Mouse (Mus musculus) cerebellum, postnatal 36 days (tissue): ENCODE measurements around the gene Dna2.

Source experiments
- DNase-seq, 2 experiments: peaks; one replicate each; pipeline ENCODE4 v3.0.0; 2021 to 2022; ENCODE audit warnings: mixed read lengths in 2 of 2

Gene Dna2

DNA sequence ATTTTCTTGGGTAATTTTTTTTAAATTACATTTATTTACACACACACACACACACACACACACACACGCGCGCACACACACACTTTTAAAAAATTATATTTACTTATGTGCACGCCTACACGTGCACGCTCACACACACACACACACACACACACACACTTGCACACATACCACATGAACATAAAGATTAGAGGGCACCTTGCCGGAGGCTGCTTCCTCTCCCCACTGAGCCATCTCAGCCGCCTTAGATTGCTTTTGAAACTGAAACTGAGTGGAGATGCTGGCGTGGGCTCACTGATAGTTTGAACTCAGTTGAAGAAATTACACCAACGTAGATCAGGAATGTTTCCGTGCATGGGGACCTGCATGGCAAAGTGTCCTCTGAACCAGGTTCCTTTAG, 37.2 kb downstream of the Dna2 start:
- no peak for DNase-seq

DNA sequence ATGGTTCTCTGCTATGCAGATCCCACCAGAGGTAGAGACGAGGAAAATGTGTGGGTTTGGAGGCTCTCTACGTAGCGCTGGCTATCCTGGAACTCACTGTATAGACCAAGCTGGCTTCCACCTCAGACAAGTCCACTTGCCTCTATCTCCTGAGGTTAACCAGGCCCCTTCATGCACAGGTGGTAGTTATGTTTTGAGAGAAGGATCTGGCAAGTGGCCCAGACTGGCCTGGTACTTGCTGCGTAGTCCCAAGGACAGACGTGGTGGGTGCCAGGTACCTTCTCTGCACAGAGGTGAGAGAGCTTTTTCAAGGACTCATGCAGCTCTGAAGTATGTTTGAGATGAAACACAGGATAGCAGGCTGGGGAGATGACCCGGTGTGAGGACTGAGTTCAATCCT, 37.7 kb downstream of the Dna2 start:
- peak; percentile 26 for DNase-seq

DNA sequence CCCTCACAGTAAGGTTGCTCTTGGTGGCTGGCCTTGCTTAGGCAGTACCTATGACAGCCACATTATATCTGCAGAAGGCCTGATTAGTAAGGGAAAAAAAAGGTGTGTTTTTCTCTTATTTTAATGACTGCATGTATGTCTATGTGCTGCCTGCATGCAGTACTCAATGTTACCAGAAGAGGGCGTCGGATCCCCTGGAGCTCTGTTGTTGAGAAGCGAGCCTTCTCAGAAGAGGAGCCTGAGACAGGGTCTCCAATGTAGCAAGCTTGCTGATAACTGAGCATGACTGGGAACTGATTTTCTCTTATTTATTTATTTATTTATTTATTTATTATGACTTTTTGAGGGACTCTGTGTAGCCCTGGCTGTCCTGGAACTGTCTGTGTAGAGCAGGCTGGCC, 40.5 kb downstream of the Dna2 start:
- DNase-seq = peak; percentile 30 to 31

DNA sequence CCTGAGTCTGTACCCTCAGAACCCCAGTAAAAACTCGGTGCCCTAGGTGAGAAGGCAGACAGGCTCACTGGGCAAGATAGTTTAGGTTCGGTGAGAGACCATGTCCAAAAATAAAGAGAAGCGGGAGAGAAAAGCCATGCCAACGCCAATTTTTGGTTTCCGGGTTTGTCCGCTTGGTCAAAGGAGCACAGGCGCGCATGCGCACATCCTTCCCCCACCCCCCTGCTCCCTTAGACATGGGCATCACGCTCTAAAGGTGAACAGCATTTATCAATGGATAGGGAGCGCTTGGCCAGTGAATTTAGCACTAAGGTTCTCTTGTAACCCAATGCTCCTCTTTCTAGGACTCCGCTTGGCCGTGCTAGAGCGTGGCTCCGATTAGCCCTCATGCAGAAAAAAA, 43.8 kb downstream of the Dna2 start:
- no peak for DNase-seq

DNA sequence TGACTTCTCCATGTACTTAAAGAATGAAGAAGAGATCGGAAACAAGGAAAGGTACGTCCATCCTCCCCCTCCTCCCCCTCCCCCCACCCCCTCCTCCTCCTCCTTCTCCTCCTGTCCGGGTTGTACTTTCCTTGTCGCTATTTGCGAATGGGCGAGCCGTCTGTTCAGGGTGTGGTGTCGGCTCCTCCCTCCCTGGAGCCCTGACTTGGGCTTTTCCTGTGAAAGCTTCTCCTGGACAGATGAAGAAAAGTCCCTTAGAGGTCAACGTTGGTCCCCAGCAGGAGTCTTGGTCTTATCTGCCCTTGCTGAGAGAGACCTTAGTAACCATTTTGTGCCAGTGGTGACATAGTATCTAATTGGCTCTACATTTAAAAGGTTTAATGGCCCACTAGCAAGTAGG, 47.2 kb downstream of the Dna2 start:
- DNase-seq = no peak

DNA sequence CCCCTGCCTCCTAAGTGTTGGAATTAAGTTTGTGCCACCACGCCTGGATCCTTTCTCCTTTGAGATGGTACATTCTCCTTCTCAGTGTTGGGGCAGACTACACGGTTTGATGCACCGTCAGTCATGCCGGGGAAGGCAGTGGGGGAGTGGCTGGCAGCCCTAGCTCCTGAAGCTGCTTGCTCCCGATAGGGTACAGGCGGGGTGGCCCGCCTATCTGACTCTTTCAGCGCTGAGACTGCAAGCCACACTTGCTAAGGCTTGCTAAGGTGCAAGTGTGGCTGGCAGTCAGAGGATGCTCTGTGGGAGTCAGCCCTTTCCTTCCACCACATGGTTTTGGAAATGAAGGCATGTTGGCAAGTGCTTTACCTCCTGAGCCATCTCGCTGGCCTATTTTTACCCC, 53.8 kb downstream of the Dna2 start:
- DNase-seq = no peak

DNA sequence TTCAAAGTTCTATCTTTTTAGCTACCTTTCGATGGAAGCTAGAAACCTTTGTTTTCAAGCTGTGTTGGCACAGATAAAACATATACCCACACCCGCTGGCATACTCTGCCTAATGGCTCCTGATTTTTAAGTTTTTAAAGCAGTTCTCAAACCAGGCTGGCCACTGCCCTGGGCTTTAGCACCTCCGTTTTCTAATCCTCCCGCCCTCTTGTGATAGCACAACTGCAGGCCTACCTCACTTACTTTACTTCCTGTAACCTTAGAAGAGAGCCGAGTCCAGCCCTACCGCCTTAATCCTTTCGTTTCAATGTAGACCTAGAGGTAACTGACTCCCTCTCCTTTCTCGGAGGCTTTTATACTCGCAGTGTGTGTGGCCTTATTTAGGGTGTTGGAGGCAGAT, 56.4 kb downstream of the Dna2 start:
- DNase-seq = no peak

DNA sequence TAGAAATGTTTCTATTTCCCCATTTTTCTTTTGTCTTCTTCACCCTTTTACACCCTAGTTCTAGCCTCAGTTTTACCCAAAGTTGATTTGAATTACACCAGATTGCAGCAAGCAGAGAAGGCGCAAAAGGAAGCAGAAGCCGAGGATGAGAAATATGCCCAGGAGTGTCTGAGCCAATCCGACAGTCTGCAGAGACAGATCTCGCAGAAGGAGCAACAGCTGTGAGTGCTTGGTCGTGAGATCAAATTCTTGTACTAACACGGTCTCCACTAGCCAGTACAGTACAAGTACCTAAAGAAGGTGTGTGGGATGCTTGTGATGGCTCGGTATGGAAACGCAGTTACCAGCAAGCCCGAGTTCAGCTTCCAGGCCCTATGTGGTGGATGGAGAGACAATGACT, 57.7 kb downstream of the Dna2 start:
- DNase-seq = no peak

DNA sequence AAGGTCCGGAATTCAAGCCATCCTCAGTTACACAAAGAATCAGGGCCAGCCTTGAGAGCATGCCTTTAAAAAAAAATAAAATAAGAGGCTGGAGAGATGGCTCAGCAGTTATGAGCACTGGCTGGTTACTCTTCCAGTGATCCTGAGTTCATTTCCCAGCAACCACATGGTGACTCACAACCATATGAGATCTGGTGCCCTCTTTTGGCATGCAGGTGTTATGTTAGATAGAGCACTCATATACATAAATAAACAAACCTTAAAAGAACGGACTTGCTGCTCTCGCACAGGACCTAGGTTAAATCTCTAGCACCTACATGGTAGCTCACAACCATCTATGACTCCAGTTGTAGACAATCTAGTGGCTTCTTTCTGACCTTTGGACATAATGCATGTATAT, 61.4 kb downstream of the Dna2 start:
- no peak for DNase-seq

DNA sequence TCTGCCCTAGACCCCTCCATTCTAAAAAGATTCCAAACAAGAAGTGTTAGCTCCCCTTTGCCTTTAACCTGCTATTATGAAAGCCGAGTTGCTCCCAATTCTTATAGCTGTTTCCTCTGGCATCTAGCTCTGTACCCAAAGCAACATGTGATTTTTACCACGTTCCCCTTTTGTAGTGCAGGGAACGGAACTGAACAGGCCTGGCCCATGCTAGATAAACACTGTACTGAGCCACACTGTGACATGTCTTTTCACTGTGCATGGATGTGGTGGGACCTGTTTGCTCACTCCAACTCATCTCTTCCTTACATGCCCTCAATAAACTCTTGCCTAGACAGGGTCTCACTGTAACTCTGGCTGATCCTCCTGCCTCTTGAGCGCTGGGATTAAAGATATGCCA, 63.4 kb downstream of the Dna2 start:
- DNase-seq = no peak

DNA sequence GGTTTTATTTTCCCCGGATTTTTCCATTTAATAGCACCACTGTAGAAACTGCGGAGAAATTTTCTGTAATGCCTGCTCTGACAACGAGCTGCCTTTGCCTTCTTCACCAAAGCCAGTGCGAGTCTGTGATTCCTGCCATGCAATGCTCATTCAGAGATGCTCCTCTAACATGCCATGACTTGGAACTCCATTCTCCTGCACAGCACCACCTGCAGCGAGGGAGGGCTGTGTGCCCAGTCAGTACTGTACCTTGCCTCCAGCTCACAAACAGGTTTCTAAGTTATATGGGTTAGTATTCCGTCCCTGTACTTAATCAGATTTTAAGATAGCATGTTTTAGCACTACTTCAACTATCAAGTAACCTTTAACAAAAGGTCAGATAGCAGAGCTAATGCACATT, 64.7 kb downstream of the Dna2 start:
- peak; percentile 43 to 56 for DNase-seq

DNA sequence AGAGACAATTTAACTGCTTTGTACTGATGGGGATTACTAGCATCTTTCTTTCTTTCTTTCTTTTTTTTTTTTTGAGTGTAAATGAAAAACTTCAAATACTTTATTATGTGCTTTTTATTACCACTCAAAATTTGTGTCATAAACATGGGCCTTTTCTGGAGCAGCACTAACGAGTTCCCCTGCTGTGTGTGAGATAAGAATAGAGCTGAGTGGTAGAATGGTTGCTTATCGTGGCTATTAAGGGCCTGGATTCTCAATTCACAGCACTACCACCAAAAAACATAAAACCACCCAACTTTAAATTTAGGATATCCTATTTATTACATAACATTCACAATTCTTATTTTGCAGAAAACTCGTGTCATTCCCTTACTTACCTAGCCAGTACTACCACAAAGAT, 66.7 kb downstream of the Dna2 start:
- no peak for DNase-seq

DNA sequence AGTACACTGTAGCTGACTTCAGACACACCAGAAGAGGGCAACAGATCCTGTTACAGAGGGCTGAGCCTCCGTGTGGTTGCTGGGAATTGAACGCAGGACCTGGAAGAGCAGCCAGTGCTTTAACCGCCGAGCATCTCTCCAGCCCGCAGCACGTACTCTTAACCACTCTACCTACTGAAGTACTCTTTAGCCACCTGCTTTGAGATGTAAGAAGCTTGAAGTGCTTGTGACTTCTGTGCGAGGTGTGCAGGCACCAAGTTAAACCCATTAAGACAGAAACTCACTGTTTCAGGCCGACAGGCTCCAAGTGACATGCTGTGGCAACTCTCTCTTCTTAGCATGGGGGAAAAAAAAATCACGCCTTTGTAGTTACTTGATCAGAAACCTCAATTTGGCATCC, 67.3 kb downstream of the Dna2 start:
- no peak for DNase-seq

DNA sequence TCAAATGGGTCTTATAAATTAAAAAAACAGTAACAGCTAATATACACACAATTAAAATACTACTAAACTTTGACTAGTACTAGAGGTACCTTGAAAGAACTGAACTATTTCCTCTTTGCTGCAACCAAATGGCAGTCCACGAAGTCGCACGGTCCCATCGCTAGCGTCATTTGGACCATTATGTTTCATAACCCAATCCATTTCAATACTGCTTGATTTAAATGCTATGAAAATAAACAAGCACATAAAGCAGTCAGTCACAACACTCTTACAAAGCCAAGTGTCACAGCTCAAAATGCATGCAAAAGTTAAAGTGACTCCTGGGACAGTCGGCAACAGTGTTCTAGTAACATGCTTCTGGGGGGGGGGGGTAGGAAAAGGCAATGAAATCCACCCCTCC, 72.5 kb downstream of the Dna2 start:
- no peak for DNase-seq

DNA sequence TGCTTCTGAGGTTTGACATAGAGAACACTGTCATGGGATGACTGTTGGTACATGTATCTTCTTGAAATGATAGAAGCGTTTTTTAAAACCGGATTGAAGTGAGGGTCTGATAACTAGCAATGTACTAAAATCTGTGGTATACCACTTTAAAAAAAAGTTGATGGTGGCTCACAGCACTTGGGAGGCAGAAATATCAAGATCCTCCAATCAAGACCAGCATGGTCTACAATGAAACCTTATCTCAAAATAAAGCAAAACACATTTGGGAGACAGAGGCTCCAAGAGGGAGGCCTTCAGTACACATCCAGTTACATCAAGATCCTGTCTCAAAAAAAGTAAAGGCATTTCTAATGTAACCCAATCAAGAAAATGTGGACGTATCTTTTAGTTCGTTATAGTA, 74.9 kb downstream of the Dna2 start:
- no peak for DNase-seq

DNA sequence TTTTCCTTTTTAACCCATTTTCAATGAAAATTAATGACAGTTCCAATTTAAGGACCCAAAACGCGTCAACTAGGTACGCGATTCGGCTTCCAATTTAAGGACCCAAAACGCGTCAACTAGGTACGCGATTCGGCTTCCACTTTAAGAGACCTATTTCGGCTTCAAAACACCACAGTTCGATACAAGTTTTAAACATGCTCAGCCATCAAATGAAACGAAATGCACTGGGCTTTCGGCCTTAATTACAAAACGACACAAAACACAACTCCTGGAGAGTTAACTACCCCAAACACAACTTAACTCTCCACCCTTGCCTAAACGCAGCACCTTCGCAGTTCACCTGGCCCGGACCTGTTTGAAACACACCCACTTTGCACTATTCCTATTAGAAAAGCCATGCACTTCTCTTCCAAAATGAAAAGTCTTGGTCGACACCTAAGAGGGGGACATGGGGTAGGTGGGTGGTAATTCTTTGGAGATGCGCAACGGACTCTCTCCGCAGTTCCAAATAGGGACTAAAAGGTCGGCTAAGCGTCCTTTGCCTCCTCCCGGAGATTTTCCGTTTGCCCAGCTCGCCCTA, 75.8 kb downstream of the Dna2 start:
- DNase-seq = no peak

DNA sequence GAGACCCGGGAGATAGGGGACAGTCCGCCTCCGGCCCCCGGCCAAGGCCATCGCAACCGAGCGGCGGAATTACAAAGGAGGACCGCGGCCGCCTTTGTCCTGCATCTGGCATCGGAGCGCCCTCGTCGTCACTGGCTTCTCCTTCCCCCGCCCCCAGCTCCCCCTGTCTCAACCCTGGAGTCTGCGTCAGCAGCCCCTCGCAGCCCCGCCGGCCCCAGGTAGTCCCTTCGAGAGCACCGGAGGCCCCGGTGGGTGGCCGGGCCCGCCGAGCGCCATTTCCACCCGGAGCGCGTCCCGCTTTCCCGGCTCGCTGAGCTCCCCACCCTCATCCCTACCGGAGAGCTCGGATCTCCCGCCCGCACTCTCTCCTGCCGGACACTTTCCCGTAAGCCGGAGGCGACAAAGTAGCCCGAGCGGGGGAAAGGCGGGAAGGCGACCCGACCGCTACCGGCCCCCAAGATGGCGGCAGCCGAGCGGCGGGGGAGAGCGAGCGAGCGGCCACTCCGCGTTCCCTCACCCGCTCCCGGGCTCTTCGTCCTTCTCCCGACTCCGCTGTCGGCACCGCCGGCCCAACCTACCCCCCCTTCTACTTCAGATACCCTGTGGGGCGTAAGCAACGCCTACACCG, 76.4 kb downstream of the Dna2 start:
- DNase-seq = peak; percentile 68
